Mouse (Mus musculus) heart, adult 18-20 months (tissue): ENCODE measurements at regions not wholly inside any gene's neighbourhood (a gene's known extent, or its start where the extent isn't known, plus 50 kb on each side); places are given as distances from the start of the nearest gene placed in this dataset.
A peak's percentile ranks its signal among the peaks of the same experiment; 100 is the strongest.
"Not testable (repeated sequence)": the region's sequence is repeated elsewhere in the genome, so short reads cannot be mapped to it uniquely, and the experiment has no call there.

ENCODE experiments used
- DNase-seq, 2 experiments: peaks; one replicate each; pipeline ENCODE4 v3.0.0; 2021 to 2022; ENCODE audit warnings: mixed read lengths in 1 of 2

GRCm38 (mm10) chr10:6262029-6262428, 339.8 kb upstream of the Rgs17 start:
- no peak for DNase-seq

- no peak for DNase-seq
Observed at GRCm38 (mm10) chr10:6265662-6266061, 343.5 kb upstream of the Rgs17 start.

- no peak for DNase-seq
Observed at GRCm38 (mm10) chr10:6291388-6291787, 369.2 kb upstream of the Rgs17 start.

- no peak for DNase-seq
Observed at GRCm38 (mm10) chr10:6296621-6297020, 374.4 kb upstream of the Rgs17 start.

GRCm38 (mm10) chr10:6297796-6298195, 375.6 kb upstream of the Rgs17 start:
- DNase-seq: no peak

- no peak for DNase-seq
Observed at GRCm38 (mm10) chr10:6298682-6299081, 376.5 kb upstream of the Rgs17 start.

GRCm38 (mm10) chr10:6301514-6301913, 379.3 kb upstream of the Rgs17 start:
- peak in 1 of 2 experiments; percentile 8 for DNase-seq

GRCm38 (mm10) chr10:6309351-6309750, 387.2 kb upstream of the Rgs17 start:
- DNase-seq: no peak

GRCm38 (mm10) chr10:6341572-6341971, 416.7 kb upstream of the Oprm1 start:
- DNase-seq: no peak

GRCm38 (mm10) chr10:6349216-6349615, 409.1 kb upstream of the Oprm1 start:
- DNase-seq: not testable (repeated sequence)

GRCm38 (mm10) chr10:6366182-6366581, 392.1 kb upstream of the Oprm1 start:
- DNase-seq: no peak

- DNase-seq: peak; percentile 5
Observed at GRCm38 (mm10) chr10:6371666-6372065, 386.6 kb upstream of the Oprm1 start.

GRCm38 (mm10) chr10:6417336-6418105, 340.8 kb upstream of the Oprm1 start:
- DNase-seq: peak; percentile 66 to 73

- peak; percentile 57 to 79 for DNase-seq
Observed at GRCm38 (mm10) chr10:6418234-6418633, 340.1 kb upstream of the Oprm1 start.

GRCm38 (mm10) chr10:6465824-6466223, 292.5 kb upstream of the Oprm1 start:
- DNase-seq: no peak

- DNase-seq: peak; percentile 38 to 42
Observed at GRCm38 (mm10) chr10:6480350-6480749, 278.0 kb upstream of the Oprm1 start.

GRCm38 (mm10) chr10:6488605-6489004, 269.7 kb upstream of the Oprm1 start:
- no peak for DNase-seq

GRCm38 (mm10) chr10:6492694-6493093, 265.6 kb upstream of the Oprm1 start:
- no peak for DNase-seq

GRCm38 (mm10) chr10:6495081-6495480, 263.2 kb upstream of the Oprm1 start:
- DNase-seq: no peak

GRCm38 (mm10) chr10:6514269-6514668, 244.0 kb upstream of the Oprm1 start:
- DNase-seq: no peak

GRCm38 (mm10) chr10:6562516-6562915, 195.8 kb upstream of the Oprm1 start:
- no peak for DNase-seq

GRCm38 (mm10) chr10:6578616-6579015, 179.7 kb upstream of the Oprm1 start:
- DNase-seq: no peak

- not testable (repeated sequence) for DNase-seq
Observed at GRCm38 (mm10) chr10:6585821-6586220, 172.5 kb upstream of the Oprm1 start.

GRCm38 (mm10) chr10:6590211-6590610, 168.1 kb upstream of the Oprm1 start:
- DNase-seq: no peak
